24 mouse cellular contexts compared by ENCODE assay signal in the genomic region with DNA sequence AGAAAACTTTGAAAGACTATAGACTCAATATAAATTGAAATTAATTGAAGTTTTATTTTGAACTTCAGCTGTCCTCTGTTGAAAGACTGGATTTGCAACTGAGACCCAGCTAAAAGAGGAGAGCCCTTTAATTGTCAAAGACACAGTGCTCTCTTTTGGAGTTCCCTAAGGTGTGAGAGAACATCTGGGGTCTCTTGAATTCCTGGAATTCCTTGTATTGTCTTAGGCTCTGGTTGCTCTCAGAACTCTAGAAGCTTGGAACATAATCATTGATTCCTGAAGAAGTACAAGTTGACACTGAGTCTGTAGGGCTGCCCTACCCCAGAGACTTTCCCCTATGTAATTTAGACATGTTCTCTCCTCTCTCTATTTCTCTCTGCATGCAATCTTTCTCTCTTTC. TPM values are rescaled to one million over a fixed set of nuclear protein-coding genes. Genes with fewer than 3 reads are reported as not detected.
A peak's percentile ranks its signal among the peaks of the same experiment; 100 is the strongest.
DNase-seq lines count a peak whose midpoint lies in the region; ATAC-seq lines count a peak whose summit lies in the region.
"Had no signal": no experiment of that assay in that cellular context is flagged by ENCODE, and none has a peak within 500 bp of the region (broad histone marks: within the 10 kb centered on the region; RNA-seq: fewer than 3 reads in every experiment).

No protein-coding gene starts in this region.

- no peaks in the 10 kb centered on the region for H3K4me1 ChIP-seq in forebrain, embryonic 12.5 days
- H3K4me1 ChIP-seq in midbrain, embryonic 14.5 days (ENCODE audit: control insufficient read depth, insufficient read depth, low read length): no peaks in the 10 kb centered on the region

- no peak overlapping the region for H3K4me3 ChIP-seq in forebrain, embryonic 12.5 days (replicated peaks)
- no peak overlapping the region for H3K4me3 ChIP-seq in midbrain, embryonic 14.5 days (replicated peaks; ENCODE audit: low read depth, low read length)

- no peak overlapping the region for H3K9ac ChIP-seq in forebrain, embryonic 12.5 days
- no peak overlapping the region for H3K9ac ChIP-seq in midbrain, embryonic 14.5 days (replicated peaks; ENCODE audit: low read length)

- H3K9me3 ChIP-seq in forebrain, embryonic 12.5 days: no peaks in the 10 kb centered on the region; the same call in 1 of the 2 replicates
- H3K9me3 ChIP-seq in midbrain, embryonic 14.5 days (ENCODE audit: control insufficient read depth, low read length): no peaks in the 10 kb centered on the region; the same call in 1 of the 2 replicates

- ATAC-seq in forebrain, embryonic 12.5 days (ENCODE audit: low FRiP score): no peak
- ATAC-seq in midbrain, embryonic 14.5 days (ENCODE audit: low FRiP score, low TSS enrichment): no peak
- ATAC-seq: activated CD4-positive, CD25-positive, alpha-beta regulatory T cell, adult 4 months; CD4-positive, CD25-positive, alpha-beta regulatory T cell, adult 4 months; Patski had no signal

- H3K36me3 ChIP-seq in forebrain, embryonic 12.5 days (replicated peaks): no peaks in the 10 kb centered on the region
- H3K36me3 ChIP-seq in midbrain, embryonic 14.5 days (ENCODE audit: control insufficient read depth, insufficient read depth, low read length): no peaks in the 10 kb centered on the region
- H3K36me3 ChIP-seq: G1E had no signal

- peak; percentile 50 for DNase-seq in ES-CJ7 (ENCODE audit: low read depth, low spot score)
- peak; percentile 87 for DNase-seq in R1 (ENCODE audit: low read depth, low spot score)
- peak; percentile 68 for DNase-seq in ZHBTc4 (ENCODE audit: low read depth, low spot score)
- no peak for DNase-seq in thymus, postnatal 10 days (ENCODE audit: low spot score in 2 of 2)
- DNase-seq in midbrain, embryonic 14.5 days: no peak
- DNase-seq: adrenal gland, adult 2 months; adrenal gland, adult 8-10 months; adrenal gland, postnatal 10 days; adrenal gland, postnatal 25 days; adrenal gland, postnatal 36 days; B cell, adult 2 months; cerebellum, adult 11 months; cerebellum, adult 11-12 months; cerebellum, adult 18-20 months; cerebellum, adult 2 months; cerebellum, adult 8-10 months; cerebellum, adult 9-10 months had no signal

- no peaks in the 10 kb centered on the region for H3K27me3 ChIP-seq in forebrain, embryonic 12.5 days
- no peaks in the 10 kb centered on the region for H3K27me3 ChIP-seq in midbrain, embryonic 14.5 days (ENCODE audit: control insufficient read depth, insufficient read depth, low read length)
- H3K27me3 ChIP-seq: Patski had no signal

- no peak overlapping the region for H3K27ac ChIP-seq in forebrain, embryonic 12.5 days
- no peak overlapping the region for H3K27ac ChIP-seq in midbrain, embryonic 14.5 days (replicated peaks; ENCODE audit: low read depth, low read length)

- no peak overlapping the region for H3K4me2 ChIP-seq in forebrain, embryonic 12.5 days
- H3K4me2 ChIP-seq in midbrain, embryonic 14.5 days (ENCODE audit: low read length): no peak overlapping the region

RNA-seq across cellular contexts. Expression of a gene that starts 28.1 kb away (rescaled TPM):
- not detected in 2 replicates for polyA plus RNA-seq in forebrain, embryonic 12.5 days (2016; fragmentation: Nextera tagmentation; extraction: Ambion mirVana)
- polyA plus RNA-seq in midbrain, embryonic 14.5 days (2014; fragmentation: Nextera tagmentation; extraction: Ambion mirVana): not detected in 2 replicates
- polyA plus RNA-seq: activated CD4-positive, CD25-positive, alpha-beta regulatory T cell, adult 4 months; adrenal gland, adult 2 months; brain, embryonic 14.5 days; C2C12; CD4-positive, CD25-positive, alpha-beta regulatory T cell, adult 4 months; cerebellum, adult 2 months; G1E; Patski had no signal

RNA-seq across cellular contexts. Expression of a gene that starts 52.8 kb away (rescaled TPM):
- polyA plus RNA-seq in forebrain, embryonic 12.5 days (2016; fragmentation: Nextera tagmentation; extraction: Ambion mirVana): not detected in 2 replicates
- not detected in 2 replicates for polyA plus RNA-seq in midbrain, embryonic 14.5 days (2014; fragmentation: Nextera tagmentation; extraction: Ambion mirVana)
- polyA plus RNA-seq: activated CD4-positive, CD25-positive, alpha-beta regulatory T cell, adult 4 months; adrenal gland, adult 2 months; brain, embryonic 14.5 days; C2C12; CD4-positive, CD25-positive, alpha-beta regulatory T cell, adult 4 months; cerebellum, adult 2 months; G1E; Patski had no signal

RNA-seq across cellular contexts. Expression of a gene that starts 57.6 kb away (rescaled TPM):
- polyA plus RNA-seq in forebrain, embryonic 12.5 days (2016; fragmentation: Nextera tagmentation; extraction: Ambion mirVana): not detected in 2 replicates
- not detected in 2 replicates for polyA plus RNA-seq in midbrain, embryonic 14.5 days (2014; fragmentation: Nextera tagmentation; extraction: Ambion mirVana)
- polyA plus RNA-seq: activated CD4-positive, CD25-positive, alpha-beta regulatory T cell, adult 4 months; adrenal gland, adult 2 months; brain, embryonic 14.5 days; C2C12; CD4-positive, CD25-positive, alpha-beta regulatory T cell, adult 4 months; cerebellum, adult 2 months; G1E; Patski had no signal

Comparison
In these comparisons a context has a peak if more than half of its experiments do, and no peak if none do; other contexts are left out.
1. DNase-seq: peak in ES-CJ7 (single experiment), R1 (single experiment) and ZHBTc4 (single experiment); none in thymus, postnatal 10 days (0 of 2) and midbrain, embryonic 14.5 days (single experiment).